Mouse (Mus musculus) liver, adult 2 months (tissue): ENCODE data around the gene Plcz1. TPM values are rescaled to one million over a fixed set of nuclear protein-coding genes. Genes with fewer than 3 reads are reported as not detected.

ENCODE experiments used
- DNase-seq: peaks from one replicate; pipeline ENCODE4 v3.0.0-alpha.2; 2011; ENCODE audit warnings: low read depth, low spot score; ENCODE audit errors: extremely low read depth
- H3K27ac ChIP-seq: fragments of 200-500 bp; replicated peaks from 2 replicates; pipeline ENCODE4 v1.5.1; 2012; ENCODE audit warnings: low read depth, mild to moderate bottlenecking, control low read depth, inconsistent platforms, low read length; ENCODE audit not compliant: insufficient read depth
- H3K27me3 ChIP-seq: fragments of 200-500 bp; 2 replicates; pipeline ENCODE4 v1.6.1; 2012; ENCODE audit warnings: mild to moderate bottlenecking, moderate library complexity, low read length, inconsistent platforms; ENCODE audit not compliant: control insufficient read depth, insufficient read depth
- H3K36me3 ChIP-seq: fragments of 200-500 bp; 2 replicates; pipeline ENCODE4 v1.6.1; 2012; ENCODE audit warnings: low read length, inconsistent platforms; ENCODE audit not compliant: control insufficient read depth, insufficient read depth
- H3K4me1 ChIP-seq: fragments of 200-500 bp; 2 replicates; pipeline ENCODE4 v1.6.1; 2011; ENCODE audit warnings: low read length; ENCODE audit not compliant: control insufficient read depth, insufficient read depth
- H3K4me3 ChIP-seq: fragments of 200-500 bp; 2 replicates; pipeline ENCODE4 v1.5.1; 2011; ENCODE audit warnings: low read depth, mild to moderate bottlenecking, control low read depth, low read length, moderate library complexity; ENCODE audit not compliant: insufficient read depth
- H3K79me2 ChIP-seq: fragments of 200-500 bp; 2 replicates; pipeline ENCODE4 v1.6.1; 2012; ENCODE audit warnings: inconsistent platforms, mild to moderate bottlenecking, low read length, moderate library complexity; ENCODE audit not compliant: control insufficient read depth, insufficient read depth
- H3K9ac ChIP-seq: fragments of 200-500 bp; 2 replicates; pipeline ENCODE4 v1.6.1; 2012; ENCODE audit warnings: low read depth, mild to moderate bottlenecking, control low read depth, inconsistent platforms, low read length
- CTCF ChIP-seq: fragments of 200-500 bp; IDR thresholded peaks from 2 replicates; pipeline ENCODE4 v1.5.1; 2011; ENCODE audit warnings: low read depth, low read length, control low read depth
- POLR2A ChIP-seq: fragments of 200-500 bp; IDR thresholded peaks from 2 replicates; pipeline ENCODE4 v1.6.1; 2011; ENCODE audit warnings: low read length, control low read depth; ENCODE audit not compliant: insufficient read depth; ENCODE audit errors: extremely low read depth
- WGBS: fragments of 180-500 bp; shearing (Covaris S2); methylation state at CpG from one replicate; pipeline ENCODE4 v1.1.7; 2018; 5-methylcytosine and 5-hydroxymethylcytosine counted together
- polyA plus RNA-seq: library from polyadenylated mRNA; depleted of rRNA; stranded (reverse); fragments of >200 nt; gene quantifications from 2 replicates; pipeline ENCODE4 v1.2.3, GENCODE M21; 2012
- total RNA-seq: library from RNA; depleted of rRNA; stranded (reverse); fragments of >200 nt; gene quantifications from 2 replicates; pipeline ENCODE4 v1.2.3, GENCODE M21; 2014

The Plcz1 gene
- total and polyA plus RNA-seq, 2 experiments: not detected

GRCm38 (mm10) chr6:139986564-139986963, 54.7 kb downstream of the Plcz1 start:
- 89% methylated on average over 2 of the region's 2 CpGs for whole genome bisulfite sequencing
- no peaks in the 10 kb centered on the region for H3K4me1 ChIP-seq
- no peak for DNase-seq
- TF ChIP-seq CTCF (no peak), POLR2A (no peak)
- no peak overlapping the region for H3K9ac ChIP-seq
- no peaks in the 10 kb centered on the region for H3K36me3 ChIP-seq
- no peak overlapping the region for H3K27ac ChIP-seq
- H3K4me3 ChIP-seq: no peak overlapping the region
- no peaks in the 10 kb centered on the region for H3K79me2 ChIP-seq
- no peaks in the 10 kb centered on the region for H3K27me3 ChIP-seq

GRCm38 (mm10) chr6:139984069-139984468, 57.2 kb downstream of the Plcz1 start:
- Histone ChIP-seq H3K36me3 (no peaks in the 10 kb centered on the region), H3K4me1 (peaks cover 8% of the 10 kb centered on the region; the same call in 1 of the 2 replicates), H3K79me2 (no peaks in the 10 kb centered on the region), H3K9ac (no peak overlapping the region), H3K4me3 (no peak overlapping the region), H3K27ac (no peak overlapping the region), H3K27me3 (no peaks in the 10 kb centered on the region)
- no peak for TF ChIP-seq CTCF
- no peak for TF ChIP-seq POLR2A
- 95% methylated on average over 3 of the region's 3 CpGs for WGBS
- DNase-seq: no peak

- Histone ChIP-seq H3K4me3 (no peak overlapping the region), H3K27me3 (no peaks in the 10 kb centered on the region), H3K36me3 (no peaks in the 10 kb centered on the region), H3K27ac (no peak overlapping the region), H3K4me1 (peaks cover 8% of the 10 kb centered on the region; the same call in 1 of the 2 replicates), H3K79me2 (no peaks in the 10 kb centered on the region), H3K9ac (no peak overlapping the region)
- peak; percentile 38 for DNase-seq
- TF ChIP-seq CTCF (no peak), POLR2A (no peak)
These were observed 60.2 kb downstream of the Plcz1 start for GRCm38 (mm10) chr6:139981061-139981460.

DNA sequence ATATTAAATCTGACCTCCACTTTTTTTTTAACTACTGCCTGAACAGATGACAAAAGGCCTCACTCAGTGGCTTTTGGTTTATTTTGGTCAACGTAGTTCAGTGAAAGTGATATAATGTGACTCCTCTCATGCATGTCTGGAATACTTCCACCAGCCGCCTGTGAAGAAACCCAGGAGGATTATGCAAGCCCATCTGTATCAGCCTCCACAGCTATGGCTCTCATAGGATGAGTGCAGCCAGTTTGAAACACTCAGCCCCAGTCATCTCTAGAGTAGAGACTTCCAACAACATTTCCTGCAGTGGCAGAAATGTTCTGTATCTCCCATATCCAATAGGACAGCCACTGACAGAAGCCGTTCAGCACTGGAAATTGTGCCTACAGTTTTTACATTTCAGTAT, 63.1 kb downstream of the Plcz1 start:
- H3K27ac ChIP-seq: no peak overlapping the region
- no peak for DNase-seq
- no peaks in the 10 kb centered on the region for H3K79me2 ChIP-seq
- H3K4me1 ChIP-seq: peaks cover 12% of the 10 kb centered on the region
- H3K27me3 ChIP-seq: no peaks in the 10 kb centered on the region
- no peak overlapping the region for H3K9ac ChIP-seq
- H3K4me3 ChIP-seq: no peak overlapping the region
- no peak for TF ChIP-seq CTCF
- TF ChIP-seq POLR2A: no peak
- 64% methylated on average over 3 of the region's 3 CpGs for WGBS
- H3K36me3 ChIP-seq: no peaks in the 10 kb centered on the region

GRCm38 (mm10) chr6:139974668-139975067, 66.6 kb downstream of the Plcz1 start:
- Histone ChIP-seq H3K27ac (no peak overlapping the region), H3K27me3 (no peaks in the 10 kb centered on the region), H3K36me3 (no peaks in the 10 kb centered on the region), H3K4me1 (peaks cover 13% of the 10 kb centered on the region), H3K79me2 (no peaks in the 10 kb centered on the region), H3K9ac (no peak overlapping the region), H3K4me3 (no peak overlapping the region)
- TF ChIP-seq CTCF (no peak), POLR2A (no peak)
- no peak for DNase-seq
- WGBS: 74% methylated on average over 5 of the region's 5 CpGs

- WGBS: 15% methylated on average over 4 of the region's 4 CpGs
- H3K27me3 ChIP-seq: no peaks in the 10 kb centered on the region
- no peak overlapping the region for H3K4me3 ChIP-seq
- H3K9ac ChIP-seq: no peak overlapping the region
- TF ChIP-seq CTCF (no peak), POLR2A (no peak)
- DNase-seq: peak; percentile 77
- H3K79me2 ChIP-seq: no peaks in the 10 kb centered on the region
- H3K36me3 ChIP-seq: peaks cover 2% of the 10 kb centered on the region; the same call in 1 of the 2 replicates
- H3K27ac ChIP-seq: no peak overlapping the region; the same call in 1 of the 2 replicates
- H3K4me1 ChIP-seq: peaks cover 13% of the 10 kb centered on the region
These were observed 69.5 kb downstream of the Plcz1 start for GRCm38 (mm10) chr6:139971608-139972298.
